Mouse (Mus musculus) hindbrain, embryonic 11.5 days (tissue): ENCODE results near the gene Coch. TPM values are rescaled to one million over a fixed set of nuclear protein-coding genes. Genes with fewer than 3 reads are reported as not detected.

ENCODE experiments used
- ATAC-seq: fragments of 200-750 bp; cut with Nextera tagmentation; 2 replicates; pipeline ENCODE4 v1.8.0; 2017; ENCODE audit warnings: mild to moderate bottlenecking, moderate TSS enrichment, moderate library complexity; ENCODE audit not compliant: low FRiP score
- DNase-seq: peaks from one replicate; pipeline ENCODE4 v3.0.0-alpha.2; 2015; ENCODE audit warnings: low spot score
- H3K27ac ChIP-seq: fragments of 300-500 bp; sonication (generic); 2 replicates; pipeline ENCODE4 v1.5.1; 2014; ENCODE audit warnings: mild to moderate bottlenecking, low read depth, low read length
- H3K27me3 ChIP-seq: fragments of 300-500 bp; sonication (generic); 2 replicates; pipeline ENCODE4 v1.6.1; 2014; ENCODE audit warnings: mild to moderate bottlenecking, low read length, moderate library complexity, mixed read lengths; ENCODE audit not compliant: control insufficient read depth, insufficient read depth
- H3K36me3 ChIP-seq: fragments of 300-500 bp; sonication (generic); 2 replicates; pipeline ENCODE4 v1.6.1; 2014; ENCODE audit warnings: mild to moderate bottlenecking, low read length, moderate library complexity, mixed read lengths; ENCODE audit not compliant: control insufficient read depth, insufficient read depth
- H3K4me1 ChIP-seq: fragments of 300-500 bp; sonication (generic); replicated peaks from 2 replicates; pipeline ENCODE4 v1.6.1; 2014; ENCODE audit warnings: low read length, mixed read lengths; ENCODE audit not compliant: control insufficient read depth, insufficient read depth
- H3K4me2 ChIP-seq: fragments of 300-500 bp; sonication (generic); replicated peaks from 2 replicates; pipeline ENCODE4 v1.6.1; 2014; ENCODE audit warnings: mild to moderate bottlenecking, low read depth, low read length
- H3K4me3 ChIP-seq: fragments of 300-500 bp; sonication (generic); 2 replicates; pipeline ENCODE4 v1.5.1; 2014; ENCODE audit warnings: low read depth, low read length
- H3K9ac ChIP-seq: fragments of 300-500 bp; sonication (generic); 2 replicates; pipeline ENCODE4 v1.6.1; 2014; ENCODE audit warnings: low read depth, low read length
- H3K9me3 ChIP-seq: fragments of 300-500 bp; sonication (generic); 2 replicates; pipeline ENCODE4 v1.6.1; 2016; ENCODE audit warnings: low read length; ENCODE audit not compliant: control insufficient read depth
- WGBS: fragments of 180-500 bp; shearing (Covaris S2); extraction: QIAGEN DNeasy Blood & Tissue Kit; methylation state at CpG from one replicate; pipeline ENCODE4 v1.1.7; 2014; 5-methylcytosine and 5-hydroxymethylcytosine counted together
- polyA plus RNA-seq: library from polyadenylated mRNA; unstranded; fragments of >200 nt; fragmentation: Nextera tagmentation; extraction: Ambion mirVana; gene quantifications from 2 replicates; pipeline ENCODE4 v1.2.1, GENCODE M21; 2014

The Coch gene
- polyA plus RNA-seq, 1 experiment from 2014 or later = 8.8 TPM

DNA sequence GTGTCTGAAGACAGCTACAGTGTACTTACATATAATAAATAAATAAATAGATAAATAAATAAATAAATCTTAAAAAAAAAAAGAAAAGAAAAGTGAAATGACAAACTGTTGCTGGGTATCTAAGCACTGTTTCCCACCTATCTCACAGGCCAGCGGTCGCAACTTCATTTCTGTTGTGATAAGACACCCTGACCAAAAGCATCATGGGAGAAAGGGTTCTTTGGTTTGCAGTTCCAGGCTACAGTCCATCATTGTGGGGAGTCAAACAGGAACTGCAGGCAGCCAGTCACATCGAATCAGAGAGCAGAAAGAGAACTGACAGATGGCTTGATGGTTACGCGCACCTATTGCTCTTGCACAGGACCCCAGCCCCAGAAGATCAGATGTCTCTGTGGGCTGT, 3.9 kb upstream of the Coch start:
- DNase-seq (no peak), ATAC-seq (no peak)
- no peaks in the 10 kb centered on the region for H3K36me3 ChIP-seq
- peaks cover 13% of the 10 kb centered on the region for H3K27me3 ChIP-seq
- no peak overlapping the region for H3K27ac ChIP-seq
- 86% methylated on average over 5 of the region's 5 CpGs for WGBS
- no peaks in the 10 kb centered on the region; the same call in 1 of the 2 replicates for H3K9me3 ChIP-seq
- H3K4me2 ChIP-seq = no peak overlapping the region
- no peak overlapping the region for H3K4me3 ChIP-seq
- H3K4me1 ChIP-seq = peaks cover 4% of the 10 kb centered on the region; the same call in 1 of the 2 replicates
- no peak overlapping the region for H3K9ac ChIP-seq

DNA sequence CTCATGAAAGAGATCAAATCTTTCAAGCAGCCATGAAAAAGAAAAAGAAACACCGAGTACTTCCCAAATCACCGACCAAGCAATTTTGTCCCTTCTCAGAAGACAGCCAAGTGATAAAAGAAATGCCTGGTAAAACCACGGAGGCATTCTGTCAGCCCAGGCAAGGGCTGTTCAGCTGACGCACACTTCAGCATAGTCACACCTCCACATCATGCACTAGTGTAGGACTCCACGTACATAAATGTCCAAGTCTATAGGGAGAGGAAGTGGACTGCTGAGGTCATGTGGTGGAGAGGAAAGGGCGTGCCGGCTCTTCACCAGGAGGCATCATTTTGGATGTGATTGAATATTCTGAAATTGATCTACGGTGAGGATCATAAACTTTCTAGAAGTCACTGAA, 1.2 kb upstream of the Coch start:
- ATAC-seq = no peak
- 73% methylated on average over 8 of the region's 8 CpGs for WGBS

GRCm38 (mm10) chr12:51592888-51593228, 283 bp upstream of the Coch start:
- no peaks in the 10 kb centered on the region for H3K36me3 ChIP-seq
- peaks cover 4% of the 10 kb centered on the region; the same call in 1 of the 2 replicates for H3K4me1 ChIP-seq
- WGBS = under 1% methylated on average over 16 of the region's 21 CpGs
- DNase-seq (peak; percentile 56), ATAC-seq (peak; percentile 75)
- no peak overlapping the region for H3K27ac ChIP-seq
- peaks cover 20% of the 10 kb centered on the region for H3K27me3 ChIP-seq
- peak overlapping the region; percentile 63 for H3K4me3 ChIP-seq
- peak overlapping the region; percentile 72 for H3K9ac ChIP-seq
- no peaks in the 10 kb centered on the region for H3K9me3 ChIP-seq
- peak overlapping the region; percentile 84 for H3K4me2 ChIP-seq

More for the DNA sequence above, 1.2 kb upstream of the Coch start:
- H3K9ac ChIP-seq = no peak overlapping the region
- H3K4me2 ChIP-seq = no peak overlapping the region
- peaks cover 20% of the 10 kb centered on the region for H3K27me3 ChIP-seq
- no peaks in the 10 kb centered on the region for H3K9me3 ChIP-seq
- H3K27ac ChIP-seq = no peak overlapping the region
- no peak overlapping the region for H3K4me3 ChIP-seq
- DNase-seq = no peak
- H3K36me3 ChIP-seq = no peaks in the 10 kb centered on the region
- peaks cover 4% of the 10 kb centered on the region; the same call in 1 of the 2 replicates for H3K4me1 ChIP-seq

- H3K9me3 ChIP-seq = no peaks in the 10 kb centered on the region
- DNase-seq (peak; percentile 61), ATAC-seq (no peak)
- H3K27ac ChIP-seq = no peak overlapping the region
- H3K27me3 ChIP-seq = peaks cover 20% of the 10 kb centered on the region
- 2% methylated on average over 18 of the region's 18 CpGs for WGBS
- peak overlapping the region; percentile 63 for H3K4me3 ChIP-seq
- no peaks in the 10 kb centered on the region for H3K36me3 ChIP-seq
- H3K4me1 ChIP-seq = peaks cover 4% of the 10 kb centered on the region; the same call in 1 of the 2 replicates
- peak overlapping the region; percentile 84 for H3K4me2 ChIP-seq
- peak overlapping the region; percentile 72; the same call in 1 of the 2 replicates for H3K9ac ChIP-seq
These were observed 909 bp downstream of the Coch start for GRCm38 (mm10) chr12:51594030-51594470.

DNA sequence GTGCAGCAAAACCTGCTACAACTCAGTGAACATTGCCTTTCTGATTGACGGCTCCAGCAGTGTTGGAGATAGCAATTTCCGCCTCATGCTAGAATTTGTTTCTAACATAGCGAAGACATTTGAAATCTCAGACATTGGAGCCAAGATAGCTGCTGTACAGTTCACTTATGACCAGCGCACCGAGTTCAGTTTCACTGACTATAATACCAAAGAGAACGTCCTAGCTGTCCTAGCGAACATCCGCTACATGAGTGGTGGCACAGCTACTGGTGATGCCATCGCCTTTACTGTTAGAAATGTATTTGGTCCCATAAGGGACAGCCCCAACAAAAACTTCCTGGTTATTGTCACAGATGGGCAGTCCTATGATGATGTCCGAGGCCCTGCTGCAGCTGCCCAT, 10.2 kb downstream of the Coch start:
- ATAC-seq = no peak

DNA sequence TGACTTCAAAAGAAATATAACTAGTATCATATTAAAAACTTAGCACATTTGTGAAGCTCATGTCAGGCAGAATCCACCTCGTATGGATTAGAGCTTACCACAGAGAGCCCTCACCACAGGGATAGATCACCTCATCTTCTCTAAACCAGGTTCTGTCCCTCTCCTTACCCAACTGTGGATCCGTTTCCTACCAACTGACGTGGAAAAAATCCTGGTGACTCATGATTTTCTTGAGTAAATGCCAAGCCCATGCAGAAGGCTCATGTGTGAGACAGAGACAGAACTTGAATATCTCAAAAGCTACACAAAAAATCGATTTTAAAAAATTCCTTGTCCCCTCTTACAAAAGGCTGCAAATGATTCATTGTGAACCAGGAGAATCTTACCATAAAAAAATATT, 13.0 kb downstream of the Coch start:
- no peak for DNase-seq

More for the DNA sequence above, 10.2 kb downstream of the Coch start:
- Histone ChIP-seq H3K9me3 (no peaks in the 10 kb centered on the region), H3K27me3 (no peaks in the 10 kb centered on the region), H3K4me1 (no peaks in the 10 kb centered on the region), H3K4me3 (no peak overlapping the region), H3K27ac (no peak overlapping the region), H3K4me2 (no peak overlapping the region), H3K9ac (no peak overlapping the region), H3K36me3 (no peaks in the 10 kb centered on the region)
- 92% methylated on average over 10 of the region's 10 CpGs for WGBS
- DNase-seq = no peak

GRCm38 (mm10) chr12:51612361-51612760, 19.2 kb downstream of the Coch start:
- no peak overlapping the region for H3K4me2 ChIP-seq
- no peaks in the 10 kb centered on the region for H3K27me3 ChIP-seq
- 92% methylated on average over 5 of the region's 5 CpGs for WGBS
- no peaks in the 10 kb centered on the region for H3K4me1 ChIP-seq
- H3K4me3 ChIP-seq = no peak overlapping the region
- H3K36me3 ChIP-seq = peaks cover 3% of the 10 kb centered on the region; the same call in 1 of the 2 replicates
- no peak overlapping the region for H3K9ac ChIP-seq
- no peak overlapping the region for H3K27ac ChIP-seq
- H3K9me3 ChIP-seq = no peaks in the 10 kb centered on the region
- ATAC-seq = no peak
- DNase-seq = no peak

More for the DNA sequence above, 13.0 kb downstream of the Coch start:
- Histone ChIP-seq H3K4me3 (no peak overlapping the region), H3K27me3 (no peaks in the 10 kb centered on the region), H3K4me2 (no peak overlapping the region), H3K27ac (no peak overlapping the region), H3K36me3 (no peaks in the 10 kb centered on the region), H3K9me3 (no peaks in the 10 kb centered on the region), H3K9ac (no peak overlapping the region), H3K4me1 (no peaks in the 10 kb centered on the region)
- WGBS = 88% methylated on average over 4 of the region's 4 CpGs
- ATAC-seq = no peak

DNA sequence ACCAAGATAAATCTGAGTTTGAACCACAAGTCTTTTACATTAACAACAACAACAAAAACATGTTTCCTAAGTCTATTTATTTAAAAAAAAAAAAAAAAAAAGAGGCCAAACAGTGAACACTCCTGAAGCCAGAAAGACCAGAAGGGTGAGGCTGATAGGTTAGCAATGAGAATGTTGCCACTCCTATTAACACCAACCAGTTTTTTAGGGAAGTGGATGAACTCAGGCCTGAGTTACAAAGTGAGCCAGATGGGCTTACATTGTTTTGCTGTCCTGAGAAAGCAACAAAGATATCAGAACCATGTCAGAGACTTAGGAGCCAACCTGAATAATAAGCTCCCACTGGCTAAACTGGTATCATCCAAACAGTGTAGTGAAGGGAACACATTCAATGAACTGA, 27.4 kb downstream of the Coch start:
- ATAC-seq (no peak), DNase-seq (no peak)
- Histone ChIP-seq H3K4me3 (no peak overlapping the region), H3K4me2 (no peak overlapping the region), H3K36me3 (no peaks in the 10 kb centered on the region), H3K9me3 (no peaks in the 10 kb centered on the region), H3K27me3 (no peaks in the 10 kb centered on the region), H3K9ac (no peak overlapping the region), H3K4me1 (no peaks in the 10 kb centered on the region), H3K27ac (no peak overlapping the region)

- Histone ChIP-seq H3K4me3 (no peak overlapping the region), H3K27me3 (no peaks in the 10 kb centered on the region), H3K4me2 (no peak overlapping the region), H3K9me3 (no peaks in the 10 kb centered on the region), H3K27ac (no peak overlapping the region), H3K4me1 (no peaks in the 10 kb centered on the region), H3K9ac (no peak overlapping the region), H3K36me3 (no peaks in the 10 kb centered on the region)
- 96% methylated on average over 5 of the region's 5 CpGs for WGBS
- ATAC-seq = no peak
- DNase-seq = no peak
These were observed 28.0 kb downstream of the Coch start for GRCm38 (mm10) chr12:51621161-51621560.
